Mouse (Mus musculus) liver, embryonic 14.5 days (tissue): Measurements from ENCODE around the gene Vmn2r76. TPM values are rescaled to one million over a fixed set of nuclear protein-coding genes. Genes with fewer than 3 reads are reported as not detected.
"Not testable (repeated sequence)": the region's sequence is repeated elsewhere in the genome, so short reads cannot be mapped to it uniquely, and the experiment has no call there.

Experiments used
- ATAC-seq: fragments of 200-750 bp; cut with Nextera tagmentation; 2 replicates; pipeline ENCODE4 v1.8.0; 2017; ENCODE audit warnings: moderate number of reproducible peaks, mild to moderate bottlenecking, moderate library complexity; ENCODE audit not compliant: insufficient read depth
- DNase-seq, 3 experiments: peaks; one replicate each; pipeline ENCODE4 v3.0.0-alpha.2; 2012 to 2013; ENCODE audit warnings: low read depth in 3 of 3, low spot score in 3 of 3
- H3K27ac ChIP-seq: fragments of 300-500 bp; sonication (generic); 2 replicates; pipeline ENCODE4 v1.5.1; 2014; ENCODE audit warnings: moderate library complexity, mild to moderate bottlenecking, control low read depth, inconsistent platforms
- H3K27me3 ChIP-seq: fragments of 300-500 bp; sonication (generic); 2 replicates; pipeline ENCODE4 v1.6.1; 2014; ENCODE audit warnings: mild to moderate bottlenecking, low read length, moderate library complexity; ENCODE audit not compliant: control insufficient read depth, insufficient read depth
- H3K36me3 ChIP-seq: fragments of 300-500 bp; sonication (generic); replicated peaks from 2 replicates; pipeline ENCODE4 v1.6.1; 2014; ENCODE audit warnings: low read depth; ENCODE audit not compliant: control insufficient read depth, insufficient read depth
- H3K4me1 ChIP-seq, 2 experiments: fragments of 200-500 bp in 1 of 2; fragments of 300-500 bp in 1 of 2; sonication (generic) in 1 of 2; replicated peaks; 2 replicates each; pipeline ENCODE4 v1.6.1; 2012 to 2014; ENCODE audit warnings: antibody characterized with exemption in 1 of 2, inconsistent platforms in 1 of 2, low read length in 1 of 2; ENCODE audit not compliant: control insufficient read depth in 2 of 2, insufficient read depth in 2 of 2
- H3K4me2 ChIP-seq: fragments of 300-500 bp; sonication (generic); 2 replicates; pipeline ENCODE4 v1.6.1; 2014; ENCODE audit warnings: low read depth, mild to moderate bottlenecking, control low read depth, moderate library complexity
- H3K4me3 ChIP-seq, 2 experiments: fragments of 200-500 bp in 1 of 2; fragments of 300-500 bp in 1 of 2; sonication (generic) in 1 of 2; 2 replicates each; pipeline ENCODE4 v1.5.1; 2012 to 2014; ENCODE audit warnings: low read depth in 2 of 2, low read length in 2 of 2, mild to moderate bottlenecking in 2 of 2, control low read depth in 1 of 2, inconsistent platforms in 1 of 2, moderate library complexity in 1 of 2; ENCODE audit not compliant: insufficient read depth in 1 of 2
- H3K9ac ChIP-seq: fragments of 300-500 bp; sonication (generic); replicated peaks from 2 replicates; pipeline ENCODE4 v1.6.1; 2014; ENCODE audit warnings: mild to moderate bottlenecking, control low read depth, moderate library complexity
- H3K9me3 ChIP-seq: fragments of 300-500 bp; sonication (generic); 2 replicates; pipeline ENCODE4 v1.6.1; 2016; ENCODE audit warnings: low read length, mixed read lengths; ENCODE audit not compliant: control insufficient read depth
- CTCF ChIP-seq: IDR thresholded peaks from 2 replicates; pipeline ENCODE4 v1.5.1; 2016; ENCODE audit warnings: antibody characterized with exemption, low read depth, control low read depth
- EP300 ChIP-seq: IDR thresholded peaks from 2 replicates; pipeline ENCODE4 v1.6.1; 2016; ENCODE audit warnings: antibody characterized with exemption, low read depth
- WGBS: fragments of 180-500 bp; shearing (Covaris S2); extraction: QIAGEN DNeasy Blood & Tissue Kit; methylation state at CpG from one replicate; pipeline ENCODE4 v1.1.7; 2014; ENCODE audit not compliant: insufficient replicate concordance; 5-methylcytosine and 5-hydroxymethylcytosine counted together
- polyA plus RNA-seq, 2 experiments: library from polyadenylated mRNA; depleted of rRNA in 1 of 2; stranded (reverse) in 1 of 2; unstranded in 1 of 2; fragments of >200 nt; fragmentation: Nextera tagmentation in 1 of 2; extraction: Ambion mirVana in 1 of 2; gene quantifications; 2 replicates each; pipeline versions ENCODE4 v1.2.1 to v1.2.3; 2012 to 2014

The Vmn2r76 gene
- not detected in 2 replicates for polyA plus RNA-seq (2012; rRNA removed)
- polyA plus RNA-seq (2014; fragmentation: Nextera tagmentation; extraction: Ambion mirVana) = not detected in 2 replicates

- Histone ChIP-seq H3K27me3 (no peaks in the 10 kb centered on the region), H3K9me3 (no peaks in the 10 kb centered on the region), H3K9ac (no peak within 1 kb of the TSS), H3K36me3 (no peaks in the 10 kb centered on the region), H3K27ac (no peak within 1 kb of the TSS), H3K4me2 (no peak within 1 kb of the TSS), H3K4me3 (no peak within 1 kb of the TSS), H3K4me1 (no peaks in the 10 kb centered on the region)
- 34% methylated on average over 1 of the region's 1 CpGs for WGBS
- ATAC-seq (no peak), DNase-seq (no peak)
- TF ChIP-seq CTCF (no peak), EP300 (no peak)
These were observed at the start of gene Vmn2r76 for GRCm38 (mm10) chr7:86246208-86246607. Gene Vmn2r76, minus strand, starts transcription at chr7:86246308.

GRCm38 (mm10) chr7:86277072-86277471, 31.0 kb upstream of the Vmn2r76 start, which contains the start of gene Olfr310:
Gene Olfr310, minus strand, starts transcription at chr7:86277172.
- Histone ChIP-seq H3K4me3 (no peak within 1 kb of the TSS), H3K9ac (no peak within 1 kb of the TSS), H3K4me1 (no peaks in the 10 kb centered on the region), H3K27ac (no peak within 1 kb of the TSS), H3K9me3 (no peaks in the 10 kb centered on the region), H3K27me3 (no peaks in the 10 kb centered on the region), H3K36me3 (no peaks in the 10 kb centered on the region), H3K4me2 (no peak within 1 kb of the TSS)
- WGBS = 35% methylated on average over 1 of the region's 1 CpGs
- TF ChIP-seq CTCF (no peak), EP300 (no peak)
- ATAC-seq = no peak
- no peak for DNase-seq

- H3K27me3 ChIP-seq = no peaks in the 10 kb centered on the region
- no peak for TF ChIP-seq EP300
- TF ChIP-seq CTCF = peak; percentile 27; the same call in 1 of the 2 replicates
- no peaks in the 10 kb centered on the region for H3K36me3 ChIP-seq
- H3K9ac ChIP-seq = no peak overlapping the region
- no peak overlapping the region for H3K4me2 ChIP-seq
- H3K4me1 ChIP-seq = no peaks in the 10 kb centered on the region
- DNase-seq (no peak), ATAC-seq (no peak)
- H3K27ac ChIP-seq = no peak overlapping the region
- H3K4me3 ChIP-seq = no peak overlapping the region
- H3K9me3 ChIP-seq = no peaks in the 10 kb centered on the region
These were observed 34.8 kb downstream of the Vmn2r76 start for GRCm38 (mm10) chr7:86211345-86211744.

- not testable (repeated sequence) for H3K27ac ChIP-seq, H3K9me3 ChIP-seq, ATAC-seq, H3K4me1 ChIP-seq, H3K4me3 ChIP-seq, H3K4me2 ChIP-seq, H3K27me3 ChIP-seq, H3K9ac ChIP-seq, H3K36me3 ChIP-seq, DNase-seq
- WGBS = 32% methylated on average over 1 of the region's 1 CpGs
These were observed 74.4 kb downstream of the Vmn2r76 start, which contains the start of gene Vmn2r75 for GRCm38 (mm10) chr7:86171678-86172077. Gene Vmn2r75, minus strand, starts transcription at chr7:86171778.

Other genes starting within 250 kb of the Vmn2r76 start
- not detected in 2 replicates for gene Vmn2r75, start 74.5 kb downstream of the Vmn2r76 start, polyA plus RNA-seq (2012; rRNA removed)
- not detected in 2 replicates for gene Vmn2r75, start 74.5 kb downstream of the Vmn2r76 start, polyA plus RNA-seq (2014; fragmentation: Nextera tagmentation; extraction: Ambion mirVana)
- gene Olfr310, start 30.9 kb upstream of the Vmn2r76 start, polyA plus RNA-seq (2012; rRNA removed) = not detected in 2 replicates
- gene Olfr310, start 30.9 kb upstream of the Vmn2r76 start, polyA plus RNA-seq (2014; fragmentation: Nextera tagmentation; extraction: Ambion mirVana) = not detected in 2 replicates
- gene Olfr309, start 67.4 kb upstream of the Vmn2r76 start, polyA plus RNA-seq (2012; rRNA removed) = not detected in 2 replicates
- not detected in 2 replicates for gene Olfr309, start 67.4 kb upstream of the Vmn2r76 start, polyA plus RNA-seq (2014; fragmentation: Nextera tagmentation; extraction: Ambion mirVana)
- not detected in 2 replicates for gene Olfr308, start 79.3 kb upstream of the Vmn2r76 start, polyA plus RNA-seq (2012; rRNA removed)
- gene Olfr308, start 79.3 kb upstream of the Vmn2r76 start, polyA plus RNA-seq (2014; fragmentation: Nextera tagmentation; extraction: Ambion mirVana) = not detected in 2 replicates
- not detected in 2 replicates for gene Olfr307, start 91.3 kb upstream of the Vmn2r76 start, polyA plus RNA-seq (2012; rRNA removed)
- not detected in 2 replicates for gene Olfr307, start 91.3 kb upstream of the Vmn2r76 start, polyA plus RNA-seq (2014; fragmentation: Nextera tagmentation; extraction: Ambion mirVana)
- gene Olfr305, start 120.6 kb upstream of the Vmn2r76 start, polyA plus RNA-seq (2012; rRNA removed) = not detected in 2 replicates
- gene Olfr305, start 120.6 kb upstream of the Vmn2r76 start, polyA plus RNA-seq (2014; fragmentation: Nextera tagmentation; extraction: Ambion mirVana) = not detected in 2 replicates
- gene Olfr304, start 140.3 kb upstream of the Vmn2r76 start, polyA plus RNA-seq (2012; rRNA removed) = not detected in 2 replicates
- gene Olfr304, start 140.3 kb upstream of the Vmn2r76 start, polyA plus RNA-seq (2014; fragmentation: Nextera tagmentation; extraction: Ambion mirVana) = not detected in 2 replicates
- not detected in 2 replicates for gene Olfr303, start 151.5 kb upstream of the Vmn2r76 start, polyA plus RNA-seq (2012; rRNA removed)
- gene Olfr303, start 151.5 kb upstream of the Vmn2r76 start, polyA plus RNA-seq (2014; fragmentation: Nextera tagmentation; extraction: Ambion mirVana) = not detected in 2 replicates
- not detected in 2 replicates for gene Olfr301, start 157.5 kb upstream of the Vmn2r76 start, polyA plus RNA-seq (2012; rRNA removed)
- not detected in 2 replicates for gene Olfr301, start 157.5 kb upstream of the Vmn2r76 start, polyA plus RNA-seq (2014; fragmentation: Nextera tagmentation; extraction: Ambion mirVana)
- not detected in 2 replicates for gene Olfr299, start 213.6 kb upstream of the Vmn2r76 start, polyA plus RNA-seq (2012; rRNA removed)
- not detected in 2 replicates for gene Olfr299, start 213.6 kb upstream of the Vmn2r76 start, polyA plus RNA-seq (2014; fragmentation: Nextera tagmentation; extraction: Ambion mirVana)
- gene Olfr298, start 246.2 kb upstream of the Vmn2r76 start, polyA plus RNA-seq (2012; rRNA removed) = not detected in 2 replicates
- gene Olfr298, start 246.2 kb upstream of the Vmn2r76 start, polyA plus RNA-seq (2014; fragmentation: Nextera tagmentation; extraction: Ambion mirVana) = not detected in 2 replicates